Comparison of ENCODE assay signal across 17 mouse cellular contexts in genomic region chr16:10805789-10806527, GRCm38 (mm10).
DNase-seq lines count a peak whose midpoint lies in the region.
"Had no signal": no experiment of that assay in that cellular context is flagged by ENCODE, and none has a peak within 500 bp of the region (broad histone marks: within the 10 kb centered on the region; RNA-seq: fewer than 3 reads in every experiment).

TSS of gene Prm1 (minus strand) at chr16:10805839.

- DNase-seq in A20 (ENCODE audit: low read depth, low spot score), result peak; percentile 88
- peak; percentile 29 for DNase-seq in CD4-positive, CD25-positive, alpha-beta regulatory T cell, adult 2 months (ENCODE audit: low read depth, low spot score)
- peak; percentile 43 for DNase-seq in induced T-regulatory cell, adult 2 months (ENCODE audit: low read depth)
- DNase-seq in thymus, adult 18-20 months, result peak; percentile 69 to 80
- DNase-seq in embryo, embryonic 10.5 days (ENCODE audit: low spot score), result no peak
- DNase-seq in lung, postnatal 25 days (ENCODE audit: low spot score), result no peak
- DNase-seq in frontal cortex, postnatal 36 days (ENCODE audit: low spot score in 2 of 2), result no peak
- DNase-seq in lung, postnatal 10 days, result no peak
- DNase-seq: adrenal gland, adult 8-10 months; cerebellum, adult 11 months; forebrain, postnatal 0 days; gastrocnemius, postnatal 25 days; kidney, adult 11 months; kidney, postnatal 14 days; liver; lung, adult 2 months; retina, postnatal 1 day had no signal

Comparison
In these comparisons a context has a peak if more than half of its experiments do, and no peak if none do; other contexts are left out.
1. DNase-seq: peak in A20 (single experiment), CD4-positive, CD25-positive, alpha-beta regulatory T cell, adult 2 months (single experiment), induced T-regulatory cell, adult 2 months (single experiment) and thymus, adult 18-20 months (2 of 2); none in embryo, embryonic 10.5 days (single experiment), lung, postnatal 25 days (single experiment), frontal cortex, postnatal 36 days (0 of 2) and lung, postnatal 10 days (single experiment).